Mouse (Mus musculus) liver, postnatal 0 days (tissue): ENCODE results near the gene Pafah1b3.

Experiments used
- CTCF ChIP-seq: sonication (generic); IDR thresholded peaks from 2 replicates; pipeline ENCODE4 v1.5.1; 2016; ENCODE audit warnings: antibody characterized with exemption, low read depth
- EP300 ChIP-seq: IDR thresholded peaks from 2 replicates; pipeline ENCODE4 v1.6.1; 2016; ENCODE audit warnings: antibody characterized with exemption, low read depth, mild to moderate bottlenecking

DNA sequence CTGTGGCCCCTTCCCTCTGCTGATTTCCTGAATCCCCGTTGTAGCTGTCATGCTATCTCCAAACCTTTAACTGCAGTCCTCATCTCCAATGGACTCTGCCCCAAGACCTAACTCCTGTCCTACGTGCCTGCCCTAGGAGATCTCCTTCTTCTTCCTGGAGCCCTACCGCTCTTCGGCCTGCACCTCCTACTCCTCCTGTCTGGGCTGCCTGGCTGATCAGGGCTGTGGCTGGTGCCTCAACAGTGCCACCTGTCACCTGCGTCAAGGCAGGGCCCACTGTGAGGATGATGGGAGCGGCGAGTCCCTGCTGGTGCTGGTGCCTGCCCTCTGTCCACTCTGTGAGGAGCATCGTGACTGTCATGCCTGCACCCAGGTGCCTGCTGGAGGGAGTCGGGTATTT is 41.5 kb upstream of the Pafah1b3 start:
- no peak for TF ChIP-seq CTCF
- TF ChIP-seq EP300: no peak
